Mouse (Mus musculus) urinary bladder, postnatal 36 days (tissue): ENCODE data around the gene Unc13b.

Source experiments
- DNase-seq, 2 experiments: peaks; one replicate each; pipeline ENCODE4 v3.0.0; 2022; ENCODE audit warnings: low spot score in 2 of 2, mixed read lengths in 1 of 2

The Unc13b gene

GRCm38 (mm10) chr4:43058753-43059654 is at the start of gene Unc13b:
Unc13b (plus strand) TSS chr4:43058953.
- peak; percentile 75 to 91 for DNase-seq

DNA sequence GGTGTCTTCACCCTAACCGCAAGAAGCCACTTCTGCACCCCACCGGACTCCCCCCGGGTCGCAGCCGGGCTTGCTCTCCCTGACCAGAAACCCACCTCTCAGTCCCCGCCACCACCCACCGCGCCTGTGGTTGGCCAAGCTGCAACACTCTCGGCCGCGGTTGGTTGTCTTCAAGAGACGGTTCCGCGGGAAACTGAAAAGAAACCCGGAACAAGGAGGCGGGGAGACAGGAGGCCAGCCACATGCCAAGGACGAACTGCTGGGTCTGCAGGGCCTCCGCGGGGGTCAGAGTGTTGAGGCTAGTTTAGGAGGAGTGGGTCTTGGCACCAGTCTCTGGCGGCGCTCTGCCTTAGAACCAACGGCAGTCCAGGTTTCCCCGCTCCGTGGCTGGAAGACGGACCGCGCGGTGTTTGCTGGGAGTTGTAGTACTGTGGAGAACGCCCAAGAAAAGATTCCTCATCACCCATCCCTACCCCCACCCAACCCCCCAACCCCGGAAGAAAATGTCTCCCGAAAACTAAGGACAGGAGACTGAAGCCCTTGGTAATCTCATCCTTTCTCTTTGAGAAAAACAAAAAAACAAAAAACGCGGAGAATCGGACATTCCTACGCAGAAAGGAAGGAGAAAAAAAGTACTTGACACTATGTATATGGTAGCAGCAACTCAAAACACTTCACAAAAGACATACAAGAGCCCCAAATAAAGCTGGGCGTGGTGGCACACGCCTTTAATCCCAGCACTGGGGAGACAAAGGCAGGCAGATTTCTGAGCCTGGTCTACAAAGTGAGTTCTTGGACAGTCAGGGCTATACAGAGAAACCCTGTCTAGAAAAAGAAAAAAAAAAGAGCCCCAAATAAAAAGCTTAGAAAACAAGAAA is 48.4 kb upstream of the Unc13b start, which contains the start of gene Fancg:
Fancg (minus strand) TSS at position 346 of the 878 bp plus-strand sequence.
- DNase-seq: peak; percentile 78 to 82

GRCm38 (mm10) chr4:43012091-43012490 is 46.7 kb upstream of the Unc13b start:
- no peak for DNase-seq

DNA sequence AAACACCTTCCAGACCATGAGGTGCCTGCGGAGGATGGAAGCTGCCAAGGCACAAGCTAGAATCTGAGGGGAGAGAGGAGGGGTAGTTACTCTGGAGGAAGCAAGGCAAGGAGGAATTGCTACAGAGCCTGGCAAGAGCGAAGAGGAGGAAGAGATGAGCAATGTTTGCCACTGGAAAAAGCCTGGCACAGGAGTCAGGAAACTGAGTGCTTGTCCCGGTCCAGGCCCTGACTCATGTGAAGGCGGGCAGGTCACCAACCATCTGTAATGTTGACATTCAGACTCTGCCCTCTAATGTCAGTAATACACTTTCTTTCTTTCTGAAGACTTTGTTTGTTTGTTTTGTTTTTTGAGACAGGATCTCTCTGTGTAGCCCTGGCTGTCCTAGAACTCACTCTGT is 40.6 kb upstream of the Unc13b start:
- no peak for DNase-seq

- DNase-seq: no peak
Measured at GRCm38 (mm10) chr4:43019176-43019575, 39.6 kb upstream of the Unc13b start.

- DNase-seq: no peak
Measured at GRCm38 (mm10) chr4:43019641-43020465, 38.9 kb upstream of the Unc13b start.

- no peak for DNase-seq
Measured at GRCm38 (mm10) chr4:43020876-43021275, 37.9 kb upstream of the Unc13b start.

- no peak for DNase-seq
Measured at GRCm38 (mm10) chr4:43021341-43021740, 37.4 kb upstream of the Unc13b start.

DNA sequence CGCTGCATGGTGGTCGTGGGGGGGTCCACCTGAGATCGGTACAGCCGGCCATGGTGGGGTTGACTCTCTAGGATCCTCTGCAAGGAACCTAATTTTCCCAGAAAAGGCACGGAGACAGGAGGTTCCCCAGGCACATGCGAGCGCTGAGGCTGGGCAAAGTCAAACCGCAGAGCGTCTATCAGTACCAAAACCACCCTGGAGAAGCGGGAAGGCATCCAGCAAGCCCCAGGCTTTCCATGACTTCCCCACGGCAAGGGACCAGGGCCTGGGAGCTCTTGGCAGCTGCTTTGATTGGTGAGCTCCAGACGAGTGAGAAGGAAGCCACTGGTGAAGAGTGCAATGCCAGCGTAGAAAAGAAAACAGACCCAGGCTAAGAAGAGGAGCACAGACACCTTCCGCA is 34.1 kb upstream of the Unc13b start:
- no peak for DNase-seq

- peak; percentile 89 to 92 for DNase-seq
Measured at GRCm38 (mm10) chr4:43025084-43025960, 33.4 kb upstream of the Unc13b start, which contains the start of gene Pigo. Pigo (minus strand) TSS chr4:43025819.

GRCm38 (mm10) chr4:43029121-43029520 is 29.6 kb upstream of the Unc13b start:
- no peak for DNase-seq

DNA sequence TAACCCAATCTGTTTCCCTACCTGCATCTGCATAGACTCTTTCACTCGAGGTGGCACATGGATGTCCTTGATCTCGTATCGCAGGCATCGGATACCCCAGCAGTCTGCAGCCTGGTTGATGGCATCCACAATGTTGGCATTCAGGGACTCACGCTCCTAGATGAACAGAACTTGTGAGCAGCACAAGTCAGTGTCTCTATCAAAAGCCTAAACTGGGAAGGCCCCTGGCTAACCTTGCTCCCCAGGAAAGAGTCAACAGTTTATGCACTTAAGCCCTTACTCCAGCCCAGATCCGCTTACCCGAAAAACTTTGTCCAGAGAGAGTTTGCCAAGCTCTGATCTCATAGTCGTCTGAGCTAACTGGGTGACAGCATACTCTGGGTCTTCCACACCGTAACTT is 29.0 kb upstream of the Unc13b start:
- no peak for DNase-seq

- no peak for DNase-seq
Measured at GRCm38 (mm10) chr4:43030352-43030751, 28.4 kb upstream of the Unc13b start.

DNA sequence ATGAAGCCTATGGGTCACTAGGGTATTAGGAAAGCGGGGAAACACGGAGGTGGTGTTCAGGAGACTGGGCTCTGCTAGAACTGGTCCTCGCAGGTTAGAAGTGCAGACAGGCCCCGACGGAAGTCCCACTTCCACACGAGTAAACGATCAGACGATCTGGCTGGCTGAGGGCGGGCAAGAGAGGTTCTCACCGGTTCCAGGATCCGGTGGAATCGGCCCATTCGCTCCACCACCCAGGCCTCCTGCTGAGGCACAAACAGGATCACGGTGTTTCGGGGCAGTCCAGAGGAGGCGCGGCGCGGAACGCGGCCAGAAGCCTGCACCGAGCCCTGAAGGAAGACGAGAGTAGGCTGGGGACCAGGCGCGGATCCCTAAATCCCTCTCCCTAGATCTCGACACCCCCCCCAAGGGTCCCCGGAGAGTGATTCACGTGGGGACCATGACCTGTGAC is 27.9 kb upstream of the Unc13b start:
- no peak for DNase-seq

- peak; percentile 84 to 92 for DNase-seq
Measured at GRCm38 (mm10) chr4:43031237-43031995, 27.3 kb upstream of the Unc13b start, which contains the start of gene Stoml2. Stoml2 (minus strand) TSS chr4:43031710.

DNA sequence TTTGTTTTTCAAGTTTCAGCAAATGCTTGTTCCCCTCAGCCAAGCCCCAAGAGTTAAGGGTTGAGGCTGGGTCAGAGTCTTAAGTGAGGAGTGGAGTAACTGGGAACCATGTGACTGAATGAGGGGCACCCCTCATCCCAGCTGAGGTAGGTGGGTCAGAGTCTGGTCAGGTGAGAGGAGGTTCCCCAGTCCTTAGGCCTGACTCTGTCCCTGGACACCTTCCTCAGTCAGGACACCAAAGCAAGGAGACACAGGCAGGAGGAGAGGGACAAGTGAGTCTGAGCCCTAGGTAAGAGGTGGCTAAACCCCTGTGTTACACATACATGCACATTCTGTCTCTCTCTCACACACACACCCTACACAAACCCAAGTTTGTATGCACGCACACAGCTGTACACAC is 26.3 kb upstream of the Unc13b start:
- DNase-seq: no peak

GRCm38 (mm10) chr4:43033481-43033880 is 25.3 kb upstream of the Unc13b start:
- DNase-seq: no peak

DNA sequence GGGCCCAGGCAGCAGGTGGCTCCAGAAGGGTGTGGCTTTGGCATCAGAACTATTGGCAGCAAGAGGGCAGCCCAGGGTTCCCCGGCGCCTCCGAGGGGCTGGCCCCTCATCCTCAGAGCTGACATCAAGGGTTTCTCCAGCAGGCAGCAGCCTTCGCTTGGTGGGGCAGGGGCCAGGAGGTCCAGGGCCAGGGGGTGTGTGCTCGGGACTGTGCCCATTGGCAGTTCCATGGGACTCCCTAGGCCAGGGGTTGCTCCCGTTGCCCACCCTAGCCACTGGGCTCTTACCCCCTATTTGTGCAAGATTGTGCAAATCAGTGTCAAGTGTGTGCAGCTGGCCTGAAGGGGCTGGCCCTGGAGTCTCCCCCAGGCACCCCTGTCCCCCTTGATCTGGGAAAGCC is 22.9 kb upstream of the Unc13b start:
- DNase-seq: no peak

GRCm38 (mm10) chr4:43036356-43036755 is 22.4 kb upstream of the Unc13b start:
- no peak for DNase-seq
